Mouse (Mus musculus): ENCODE data around the gene Dhx16. TPM values are rescaled to one million over a fixed set of nuclear protein-coding genes. Genes with fewer than 3 reads are reported as not detected.

The Dhx16 gene
- total and polyA plus RNA-seq, 3 experiments, result 79.2 to 101 TPM; not detected in 1

DNA sequence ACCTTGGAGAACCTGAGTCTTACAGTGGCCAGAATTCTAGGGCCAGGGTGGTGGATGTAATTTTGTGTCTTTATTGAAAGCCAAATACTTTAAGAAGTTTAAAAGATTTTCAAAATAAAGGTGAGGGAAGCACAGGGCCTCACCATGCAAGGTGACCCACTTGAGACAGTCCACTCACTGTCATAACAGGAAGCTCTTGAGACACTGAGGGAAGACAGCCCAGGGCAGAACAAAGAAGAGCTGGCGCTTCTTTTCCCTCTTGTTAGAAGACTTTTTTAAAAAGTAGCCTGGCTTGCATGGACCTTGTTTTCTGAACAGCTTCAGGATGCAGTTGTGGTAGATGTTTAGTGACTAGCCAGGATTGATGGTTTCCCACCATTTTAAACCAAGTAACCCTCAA lies 40.8 kb downstream of the Dhx16 start:
- H3K9ac ChIP-seq (ENCODE audit: control insufficient read depth, low read depth, low read length, poor library complexity, severe bottlenecking), result peak overlapping the region; percentile 66

DNA sequence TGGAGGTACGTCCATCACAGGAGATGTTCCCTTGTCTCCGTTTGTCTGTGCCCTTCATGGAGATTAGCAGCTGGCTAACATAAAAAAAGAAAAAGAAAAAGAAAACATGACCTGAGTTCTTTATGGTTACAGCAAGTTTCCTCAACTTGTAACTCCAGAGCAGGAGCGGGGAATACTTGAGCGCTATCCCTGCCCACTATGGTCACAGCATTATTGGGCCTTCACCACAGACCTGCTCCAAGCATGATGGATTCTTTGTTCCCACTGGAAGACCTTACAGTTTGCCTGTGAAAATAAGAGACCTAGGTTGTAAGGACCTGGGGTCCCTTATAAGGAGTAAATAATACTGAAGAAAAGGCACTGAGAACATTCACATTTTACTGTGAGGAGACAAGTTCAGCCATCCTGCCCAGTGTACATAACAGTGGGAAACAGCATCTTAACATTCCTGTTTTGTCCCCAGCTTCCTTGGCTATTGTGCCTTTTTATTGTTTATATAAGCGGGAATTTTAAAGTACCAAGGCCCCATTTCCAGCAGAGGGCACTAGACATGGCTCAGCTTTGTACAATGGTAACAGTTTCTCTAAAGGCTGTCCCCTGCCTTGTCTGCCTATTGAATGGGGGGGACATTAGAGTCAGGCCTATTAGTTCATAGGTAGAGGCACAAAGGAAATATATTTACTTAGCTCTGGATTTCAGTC lies 41.4 kb downstream of the Dhx16 start:
- DNase-seq (ENCODE audit: low read depth, low spot score), result peak; percentile 71
- Histone ChIP-seq H3K36me3 (ENCODE audit: control insufficient read depth in 1 of 2, insufficient read depth in 2 of 2, low read length in 2 of 2) (peaks cover 2 to 60% of the 10 kb centered on the region in 2 experiments), H3K27me3 (ENCODE audit: control insufficient read depth in 1 of 2, insufficient read depth in 2 of 2, low read length in 2 of 2) (no peaks in the 10 kb centered on the region), H3K79me2 (ENCODE audit: control insufficient read depth, insufficient read depth, low read length, poor library complexity) (peaks cover 27% of the 10 kb centered on the region), H3K4me1 (ENCODE audit: control insufficient read depth in 1 of 2, insufficient read depth in 2 of 2, low read length in 2 of 2) (peaks cover 14 to 51% of the 10 kb centered on the region in 2 experiments), H3K27ac (ENCODE audit: control insufficient read depth, low read depth, low read length) (peak overlapping the region; percentile 90), H3K9me3 (replicated peaks; ENCODE audit: insufficient read depth, low read length) (no peaks in the 10 kb centered on the region), H3K4me3 (ENCODE audit: control insufficient read depth in 1 of 2, insufficient read depth in 1 of 2, low read depth in 2 of 2, low read length in 2 of 2) (no peak overlapping the region), H3K9ac (ENCODE audit: control insufficient read depth, low read depth, low read length, poor library complexity, severe bottlenecking) (peak overlapping the region; percentile 66)
- no peak for TF ChIP-seq BHLHE40 (IDR thresholded peaks at IDR 0.05; ENCODE audit: borderline replicate concordance, low read depth, low read length)
- peak in 2 of 3 experiments; percentile 32 to 63; a peak in 2 of 6 replicates for TF ChIP-seq CTCF (IDR thresholded peaks at IDR 0.05 in 2 of 3, conservative IDR thresholded peaks at IDR 0.05 in 1 of 3; ENCODE audit: control insufficient read depth in 1 of 3, insufficient read depth in 1 of 3, low read depth in 2 of 3, low read length in 3 of 3, poor library complexity in 1 of 3, severe bottlenecking in 1 of 3)

More for the DNA sequence above, 40.8 kb downstream of the Dhx16 start:
- peak overlapping the region; percentile 90 for H3K27ac ChIP-seq (ENCODE audit: control insufficient read depth, low read depth, low read length)
- H3K79me2 ChIP-seq (ENCODE audit: control insufficient read depth, insufficient read depth, low read length, poor library complexity), result peaks cover 33% of the 10 kb centered on the region
- H3K36me3 ChIP-seq (ENCODE audit: control insufficient read depth in 1 of 2, insufficient read depth in 2 of 2, low read length in 2 of 2), result peaks cover 1 to 54% of the 10 kb centered on the region in 2 experiments; a peak in 3 of 4 replicates
- H3K27me3 ChIP-seq (ENCODE audit: control insufficient read depth in 1 of 2, insufficient read depth in 2 of 2, low read length in 2 of 2), result no peaks in the 10 kb centered on the region
- H3K4me3 ChIP-seq (ENCODE audit: control insufficient read depth in 1 of 2, insufficient read depth in 1 of 2, low read depth in 2 of 2, low read length in 2 of 2), result peak overlapping the region in 1 of 2 experiments; percentile 17; a peak in 1 of 4 replicates
- DNase-seq (ENCODE audit: low read depth, low spot score), result peak; percentile 54
- H3K9me3 ChIP-seq (replicated peaks; ENCODE audit: insufficient read depth, low read length), result no peaks in the 10 kb centered on the region
- H3K4me1 ChIP-seq (ENCODE audit: control insufficient read depth in 1 of 2, insufficient read depth in 2 of 2, low read length in 2 of 2), result peaks cover 10 to 49% of the 10 kb centered on the region in 2 experiments
- TF ChIP-seq CHD2 (IDR thresholded peaks at IDR 0.05; ENCODE audit: low read length), result no peak
- TF ChIP-seq ELF1 (IDR thresholded peaks at IDR 0.05; ENCODE audit: low read depth, low read length), result no peak
- TF ChIP-seq MAFK (IDR thresholded peaks at IDR 0.05; ENCODE audit: borderline replicate concordance, low read depth, low read length), result no peak
- no peak for TF ChIP-seq POLR2A (IDR thresholded peaks at IDR 0.05; ENCODE audit: control insufficient read depth in 1 of 2, insufficient read depth in 1 of 2, low read depth in 1 of 2, low read length in 2 of 2, poor library complexity in 1 of 2)
- no peak for TF ChIP-seq MYB (IDR thresholded peaks at IDR 0.05; ENCODE audit: low read depth, low read length)
- no peak for TF ChIP-seq RAD21 (IDR thresholded peaks at IDR 0.05; ENCODE audit: low read depth, low read length)
- TF ChIP-seq MEF2A (IDR thresholded peaks at IDR 0.05; ENCODE audit: extremely low read depth, insufficient replicate concordance, low read depth, low read length, poor library complexity, severe bottlenecking), result no peak
- no peak for TF ChIP-seq MYC (IDR thresholded peaks at IDR 0.05; ENCODE audit: low read depth, low read length)
- no peak for TF ChIP-seq MAX (IDR thresholded peaks at IDR 0.05; ENCODE audit: low read length)
- no peak for TF ChIP-seq USF1 (IDR thresholded peaks at IDR 0.05; ENCODE audit: low read depth, low read length)
- TF ChIP-seq ZMIZ1 (IDR thresholded peaks at IDR 0.05; ENCODE audit: low read depth, low read length), result no peak
- TF ChIP-seq CHD1 (IDR thresholded peaks at IDR 0.05; ENCODE audit: low read depth, low read length), result no peak
- TF ChIP-seq UBTF (IDR thresholded peaks at IDR 0.05; ENCODE audit: borderline replicate concordance, insufficient read depth, low read depth, low read length), result no peak
- no peak for TF ChIP-seq GABPA (IDR thresholded peaks at IDR 0.05; ENCODE audit: low read depth, low read length)
- TF ChIP-seq NRF1 (IDR thresholded peaks at IDR 0.05; ENCODE audit: insufficient read depth, low read depth, low read length, poor library complexity, severe bottlenecking), result no peak
- TF ChIP-seq TCF12 (IDR thresholded peaks at IDR 0.05; ENCODE audit: low read depth, low read length), result no peak
- TF ChIP-seq TAL1 (IDR thresholded peaks at IDR 0.05; ENCODE audit: low read length), result no peak
